Mouse (Mus musculus) C2C12 (cell line): ENCODE measurements around the gene Stum.

Source experiments
- CEBPB ChIP-seq: IDR thresholded peaks from one replicate; pipeline ENCODE4 v1.6.1; 2011; ENCODE audit warnings: low read depth, mild to moderate bottlenecking, control low read depth, moderate library complexity
- CTCF ChIP-seq: IDR thresholded peaks from one replicate; pipeline ENCODE4 v1.5.1; 2011; ENCODE audit not compliant: control insufficient read depth, insufficient read depth, insufficient read length
- USF1 ChIP-seq: IDR thresholded peaks from one replicate; pipeline ENCODE4 v1.6.1; 2011; ENCODE audit warnings: low read depth, mild to moderate bottlenecking, control low read depth, moderate library complexity

DNA sequence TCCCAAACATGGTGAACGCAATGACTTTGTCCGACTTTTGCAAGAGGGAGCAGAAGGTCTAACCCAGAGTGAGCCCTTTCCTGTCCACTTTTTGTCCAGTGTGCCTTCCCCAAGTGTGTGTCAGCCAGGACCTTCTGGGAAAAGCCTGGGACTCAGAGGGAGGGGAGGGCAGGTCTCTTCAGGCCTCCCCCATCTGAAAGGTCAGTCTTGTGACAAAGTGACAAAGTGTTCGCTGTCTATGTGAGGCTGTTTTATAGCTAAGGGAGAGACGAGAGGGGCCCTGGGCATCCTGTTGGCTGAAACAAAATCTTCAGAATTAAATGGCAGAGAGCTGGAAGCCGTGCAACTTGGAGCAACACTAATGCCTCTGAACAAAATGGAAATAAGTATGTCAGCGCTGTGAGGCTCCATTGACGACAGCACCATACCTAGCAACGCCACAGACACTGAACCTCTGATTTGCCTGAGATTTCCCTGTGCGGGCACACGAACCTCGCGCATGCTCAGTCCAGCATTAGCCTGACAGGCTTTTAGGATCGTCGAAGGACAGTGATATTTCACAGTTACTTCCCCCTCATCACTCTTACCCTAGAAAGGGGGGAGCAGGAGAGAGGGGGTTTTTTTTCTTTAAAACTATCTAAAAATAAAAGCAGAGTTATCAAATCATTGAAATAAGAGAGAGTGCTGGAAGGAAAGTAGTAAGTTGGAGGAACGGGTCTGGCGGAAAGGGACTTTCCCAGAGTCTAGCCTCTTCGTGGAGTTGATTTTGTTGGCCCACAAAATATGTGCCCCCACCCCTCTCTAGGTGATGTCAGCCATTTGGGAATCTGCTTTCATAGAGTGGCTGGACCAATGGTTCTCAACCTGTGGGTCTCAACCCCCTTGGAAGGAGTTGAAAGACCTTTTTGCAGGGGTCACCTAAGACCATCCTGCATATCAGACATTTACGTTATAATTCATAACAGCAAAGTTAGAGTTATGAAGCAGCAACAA, 75.3 kb downstream of the Stum start:
- TF ChIP-seq USF1 (no peak), CTCF (no peak), CEBPB (no peak)
